Mouse (Mus musculus) urinary bladder, postnatal 25 days (tissue): ENCODE measurements around the gene Gm47996.
"Not testable (repeated sequence)": the region's sequence is repeated elsewhere in the genome, so short reads cannot be mapped to it uniquely, and the experiment has no call there.

Experiments
- DNase-seq: peaks from one replicate; pipeline ENCODE4 v3.0.0; 2022; ENCODE audit warnings: low spot score

Gene Gm47996

GRCm38 (mm10) chr1:151208493-151208892 is 1.4 kb upstream of the Gm47996 start:
- not testable (repeated sequence) for DNase-seq

GRCm38 (mm10) chr1:151208944-151209343 is 987 bp upstream of the Gm47996 start:
- not testable (repeated sequence) for DNase-seq

- not testable (repeated sequence) for DNase-seq
Measured at GRCm38 (mm10) chr1:151211666-151212065, 1.7 kb downstream of the Gm47996 start.

DNA sequence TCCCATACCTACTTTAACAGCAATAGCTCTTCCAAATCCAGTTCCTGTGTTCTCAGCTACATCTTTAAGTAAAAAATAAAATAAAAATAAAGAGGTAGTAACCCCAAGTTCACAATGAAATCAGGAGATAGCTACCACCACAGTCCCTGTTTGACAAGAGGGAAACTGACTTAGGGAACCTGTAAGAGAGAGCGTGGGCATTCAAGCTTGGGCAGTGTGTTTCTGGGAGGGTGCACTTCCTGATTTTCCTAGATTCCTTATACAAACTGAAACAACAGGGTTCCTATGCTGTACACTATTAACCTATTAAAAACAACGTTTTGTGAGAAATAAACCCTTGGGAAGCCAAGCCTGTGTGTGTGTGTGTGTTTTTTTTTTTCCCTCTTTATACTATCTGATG is 4.9 kb downstream of the Gm47996 start:
- DNase-seq = no peak

- no peak for DNase-seq
Measured at GRCm38 (mm10) chr1:151215985-151216384, 6.1 kb downstream of the Gm47996 start.

DNA sequence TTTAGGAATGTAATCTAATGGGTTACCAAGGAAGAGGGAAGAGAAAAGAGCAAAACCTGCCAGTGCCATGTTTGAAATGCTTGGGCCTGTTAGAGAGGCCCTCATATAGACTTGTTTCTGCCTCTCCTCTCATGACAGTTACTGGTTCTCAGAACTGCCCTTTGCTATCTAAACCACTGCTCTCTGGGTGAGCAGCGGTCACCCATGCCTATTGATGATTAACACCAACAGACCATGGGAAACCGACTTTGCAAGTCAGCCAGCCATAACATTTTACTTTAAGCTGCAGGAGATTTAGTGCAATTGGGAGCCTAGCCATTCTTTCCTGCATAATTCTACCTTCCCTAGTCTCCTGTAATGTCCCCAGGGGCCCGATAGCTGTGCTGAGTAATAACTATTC is 6.5 kb downstream of the Gm47996 start:
- DNase-seq = no peak

GRCm38 (mm10) chr1:151219045-151219444 is 9.1 kb downstream of the Gm47996 start:
- no peak for DNase-seq

- DNase-seq = no peak
Measured at GRCm38 (mm10) chr1:151220098-151220497, 10.2 kb downstream of the Gm47996 start.

DNA sequence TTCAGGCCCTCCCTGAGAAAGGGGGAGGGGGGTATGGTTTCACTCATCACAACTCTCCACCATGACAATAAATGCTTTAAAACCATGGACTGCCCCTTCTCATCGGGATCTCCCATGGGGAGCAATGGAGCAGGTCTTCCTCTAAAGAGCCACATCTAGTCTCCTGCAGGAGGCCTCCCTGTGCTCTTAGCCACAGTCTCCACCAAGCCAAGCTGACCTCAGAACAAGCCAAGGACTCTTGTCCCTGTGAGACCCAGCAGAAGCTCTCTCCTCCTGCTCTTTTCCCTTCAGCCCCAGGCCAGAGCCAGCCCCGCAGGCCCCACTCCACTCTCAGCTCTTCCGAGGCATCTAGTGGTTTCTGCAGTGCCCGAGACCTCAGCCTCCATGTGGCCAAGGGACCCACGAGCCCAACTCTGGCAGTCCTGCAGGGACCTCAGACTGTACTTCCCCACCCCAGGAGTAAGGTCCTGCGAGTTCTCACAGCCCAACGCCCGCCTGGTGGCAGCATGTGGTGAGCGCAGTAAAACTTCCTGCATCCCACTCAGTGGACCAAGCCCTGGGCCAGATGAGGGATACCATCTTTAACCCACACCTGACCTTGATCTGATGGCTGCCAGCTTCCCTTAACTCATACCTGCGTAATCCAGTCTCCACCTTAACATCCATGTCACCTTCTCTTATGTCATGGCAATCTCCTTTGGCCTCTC is 12.8 kb downstream of the Gm47996 start:
- DNase-seq = no peak

DNA sequence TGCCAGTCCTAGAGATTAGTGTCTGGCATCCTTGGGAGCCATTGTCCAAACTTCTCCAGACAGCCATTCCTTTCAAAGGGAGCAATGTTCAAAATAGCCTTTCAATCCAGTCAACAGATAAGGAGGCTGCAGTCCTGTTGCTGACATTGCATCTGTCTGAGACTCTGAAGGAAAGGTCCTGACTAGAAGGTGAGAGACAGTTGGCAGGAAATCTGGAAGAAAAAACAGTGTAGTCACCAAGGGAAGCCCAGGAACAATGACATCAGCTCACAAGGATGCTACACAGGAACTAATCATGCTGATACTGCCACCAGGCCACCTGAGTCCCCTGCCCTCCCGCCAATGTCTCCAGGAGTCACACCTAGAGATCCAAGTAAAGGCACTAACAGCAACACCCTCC is 13.4 kb downstream of the Gm47996 start:
- DNase-seq = no peak

- no peak for DNase-seq
Measured at GRCm38 (mm10) chr1:151224536-151224935, 14.6 kb downstream of the Gm47996 start.

DNA sequence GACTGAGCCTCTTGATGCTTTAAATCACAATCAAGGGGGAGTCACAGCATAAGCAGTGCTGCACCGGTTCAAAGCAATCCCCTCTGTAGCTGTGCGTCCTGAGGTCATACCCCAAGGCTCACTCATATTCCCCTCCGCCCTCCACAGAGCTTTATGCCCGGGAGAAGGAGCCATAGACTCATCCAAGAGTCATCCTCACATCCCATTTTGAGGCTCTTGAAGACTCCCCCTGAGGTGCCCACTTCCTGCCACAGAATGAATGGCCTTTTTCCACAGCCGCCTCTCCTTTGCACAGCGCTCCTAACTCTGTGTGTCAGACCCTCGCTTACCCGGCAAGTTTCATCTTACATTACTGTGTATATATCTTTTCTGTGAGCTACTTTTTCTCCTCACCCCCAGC is 17.6 kb downstream of the Gm47996 start:
- no peak for DNase-seq

GRCm38 (mm10) chr1:151228320-151228989 is 18.5 kb downstream of the Gm47996 start:
- DNase-seq = no peak

DNA sequence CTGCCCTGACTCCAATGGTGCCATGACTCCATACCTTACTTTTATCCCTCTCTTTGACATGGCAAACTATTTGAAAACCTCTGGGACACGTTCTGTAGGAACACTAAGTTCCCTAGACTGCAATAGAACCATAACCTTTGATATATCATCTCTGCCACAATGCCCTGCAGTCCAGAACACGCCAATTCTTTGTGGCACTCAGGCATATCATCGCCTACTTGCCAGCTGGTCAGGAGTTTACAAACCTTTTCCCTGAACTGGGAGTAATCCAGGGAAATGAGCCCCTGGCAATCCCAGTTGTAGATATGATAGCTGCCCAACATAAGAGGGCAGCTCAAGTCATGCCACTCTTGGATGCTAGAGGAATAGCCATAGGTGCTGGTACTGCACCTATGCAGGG is 22.4 kb downstream of the Gm47996 start:
- no peak for DNase-seq

- DNase-seq = no peak
Measured at GRCm38 (mm10) chr1:151233756-151234155, 23.8 kb downstream of the Gm47996 start.

- DNase-seq = no peak
Measured at GRCm38 (mm10) chr1:151235574-151235973, 25.6 kb downstream of the Gm47996 start.

- no peak for DNase-seq
Measured at GRCm38 (mm10) chr1:151236141-151236930, 26.4 kb downstream of the Gm47996 start.

DNA sequence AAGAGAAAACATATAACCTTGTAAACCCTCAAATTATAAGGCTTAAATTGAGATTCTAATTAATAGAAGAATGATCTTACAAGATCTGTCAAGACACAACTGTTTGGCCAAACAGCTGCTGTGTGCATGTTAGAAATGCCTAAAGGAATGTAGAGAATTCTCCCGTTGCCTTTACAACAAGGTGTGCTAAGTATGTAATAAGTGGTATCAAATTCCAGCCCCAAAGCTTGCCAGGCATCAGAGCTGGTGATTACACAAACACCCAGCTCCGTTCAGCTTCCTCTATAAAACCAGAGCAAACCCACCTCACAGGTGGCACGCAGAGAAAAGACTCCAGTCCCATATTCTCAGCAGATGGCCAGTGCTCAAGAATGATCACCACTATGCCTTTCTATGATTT is 27.8 kb downstream of the Gm47996 start:
- DNase-seq = no peak

DNA sequence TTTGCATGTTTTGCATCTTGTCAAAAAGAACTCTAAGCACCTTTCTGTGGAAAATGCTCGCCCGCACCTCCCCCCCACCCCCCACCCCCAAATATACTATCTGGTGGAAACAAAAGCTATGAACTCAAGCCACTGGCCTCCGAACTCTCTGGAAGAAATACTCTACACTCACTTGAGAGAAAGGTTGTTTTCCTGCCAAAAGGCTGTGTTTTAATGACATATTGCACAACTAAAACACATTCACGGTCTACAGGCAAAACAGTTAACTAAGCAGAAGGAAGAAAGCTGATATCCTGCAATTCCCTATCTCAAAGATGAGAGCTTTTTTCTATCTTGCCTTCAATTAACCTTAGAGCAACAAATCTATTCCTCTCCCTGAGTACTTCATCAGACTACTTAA is 33.4 kb downstream of the Gm47996 start:
- DNase-seq = no peak

DNA sequence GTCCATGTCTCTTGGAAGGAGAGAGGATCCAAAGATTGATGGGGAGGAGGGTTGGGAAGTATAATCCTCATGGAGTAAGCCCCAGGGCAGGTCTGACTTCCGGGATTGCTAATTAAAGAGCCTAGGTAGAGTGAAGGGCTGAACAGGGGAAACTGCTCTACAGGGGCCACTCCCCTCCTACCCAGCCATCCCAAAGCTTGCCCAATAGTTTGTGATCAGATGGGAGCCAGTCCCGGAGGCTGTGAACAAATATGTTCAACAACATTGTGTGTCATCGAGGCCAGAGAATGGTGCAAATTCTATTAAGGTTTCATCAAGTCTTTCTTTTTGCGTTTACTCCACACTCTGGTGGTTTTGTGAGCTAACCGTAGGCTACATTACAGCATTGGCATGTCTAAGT is 34.1 kb downstream of the Gm47996 start:
- DNase-seq = no peak

- no peak for DNase-seq
Measured at GRCm38 (mm10) chr1:151244761-151245160, 34.8 kb downstream of the Gm47996 start.

GRCm38 (mm10) chr1:151245165-151245564 is 35.2 kb downstream of the Gm47996 start:
- DNase-seq = no peak

DNA sequence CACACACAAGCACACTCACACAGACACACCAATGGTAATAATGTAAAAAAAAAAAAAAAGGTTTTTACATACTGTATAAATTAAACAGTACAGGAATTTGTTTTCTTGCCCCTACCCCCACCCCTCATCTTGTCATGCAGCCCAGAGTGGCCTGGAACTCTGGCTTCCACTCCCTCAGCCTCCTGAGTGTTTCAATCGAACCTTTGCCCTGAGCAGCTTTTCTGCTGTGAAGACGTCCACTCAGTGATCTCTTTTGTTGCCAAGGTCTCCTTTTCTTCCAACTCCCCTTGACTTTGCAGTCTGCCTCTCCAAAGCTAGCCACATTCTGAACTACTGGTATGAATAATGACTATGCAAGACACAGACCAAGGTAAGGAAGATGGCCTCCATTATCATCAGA is 35.9 kb downstream of the Gm47996 start:
- no peak for DNase-seq
